Mouse (Mus musculus) urinary bladder, postnatal 25 days (tissue): ENCODE measurements at regions not wholly inside any gene's neighbourhood (a gene's known extent, or its start where the extent isn't known, plus 50 kb on each side); places are given as distances from the start of the nearest gene placed in this dataset.

ENCODE experiments used
- DNase-seq: peaks from one replicate; pipeline ENCODE4 v3.0.0; 2022; ENCODE audit warnings: low spot score

DNA sequence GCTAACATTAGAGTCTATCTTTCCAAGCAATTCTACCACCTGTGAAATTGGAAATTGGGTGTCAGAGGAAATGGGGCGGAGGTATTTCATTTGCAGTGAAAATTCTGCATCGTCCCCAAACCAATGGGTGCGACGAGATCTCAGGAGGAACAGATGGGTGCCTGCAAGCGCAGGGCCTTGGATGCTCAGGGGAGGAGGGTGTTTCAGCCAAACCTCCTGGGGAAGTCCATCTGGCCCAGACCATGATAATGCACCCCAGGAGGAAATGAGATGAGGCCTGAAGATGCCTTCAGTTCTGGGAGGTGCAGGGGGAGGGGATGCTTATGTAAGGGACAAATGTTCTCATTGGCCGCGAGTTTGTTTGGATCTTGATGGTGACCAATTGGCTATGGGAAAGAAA, 205.9 kb upstream of the Dynlrb2 start:
- DNase-seq, result no peak

DNA sequence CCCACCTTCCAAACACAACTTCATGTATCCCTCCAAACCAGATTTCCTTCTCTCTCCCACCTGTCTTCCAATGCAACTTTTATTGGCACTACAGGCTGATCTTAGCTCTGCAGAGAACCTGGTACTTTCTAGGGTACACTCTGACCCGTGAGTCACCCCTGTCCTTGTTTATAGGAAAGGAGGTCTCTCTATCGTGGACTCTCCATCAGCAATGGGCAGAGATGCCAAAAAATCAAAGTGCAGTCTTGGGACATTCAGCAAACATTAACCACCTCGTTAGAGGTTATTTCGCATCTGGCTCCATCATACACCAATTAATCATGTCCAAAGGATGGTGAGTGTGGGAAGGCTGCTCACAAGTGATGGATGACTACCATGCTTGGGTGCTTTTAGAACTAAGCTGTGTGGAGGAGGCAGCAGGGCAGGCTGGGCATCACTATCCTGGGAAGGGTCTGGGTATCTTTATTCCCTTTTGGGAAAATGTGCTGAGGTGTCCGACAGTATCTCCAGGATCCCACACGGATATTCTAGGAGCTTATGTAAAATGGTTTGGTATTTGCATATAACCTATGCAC, 214.0 kb upstream of the Dynlrb2 start:
- no peak for DNase-seq

DNA sequence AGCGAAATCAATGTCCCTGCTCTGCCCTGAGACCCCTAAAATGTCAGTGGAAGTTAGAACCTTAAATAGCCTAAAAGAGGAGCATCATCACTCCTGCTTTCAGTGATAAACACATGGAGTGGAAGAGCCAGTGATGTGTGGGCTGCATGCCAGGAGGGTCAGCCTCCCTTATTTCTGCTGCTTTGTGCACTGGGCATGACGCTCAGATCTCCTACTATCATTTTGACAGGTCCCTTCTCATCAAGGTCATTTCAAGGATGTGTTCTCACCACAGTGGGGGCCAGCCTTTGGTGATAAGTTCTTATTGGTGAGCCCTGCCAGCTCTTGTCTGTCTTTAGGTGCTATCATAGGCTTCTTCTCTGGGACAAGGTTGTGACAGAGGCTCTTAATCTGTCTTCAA, 215.5 kb upstream of the Dynlrb2 start:
- DNase-seq, result no peak

DNA sequence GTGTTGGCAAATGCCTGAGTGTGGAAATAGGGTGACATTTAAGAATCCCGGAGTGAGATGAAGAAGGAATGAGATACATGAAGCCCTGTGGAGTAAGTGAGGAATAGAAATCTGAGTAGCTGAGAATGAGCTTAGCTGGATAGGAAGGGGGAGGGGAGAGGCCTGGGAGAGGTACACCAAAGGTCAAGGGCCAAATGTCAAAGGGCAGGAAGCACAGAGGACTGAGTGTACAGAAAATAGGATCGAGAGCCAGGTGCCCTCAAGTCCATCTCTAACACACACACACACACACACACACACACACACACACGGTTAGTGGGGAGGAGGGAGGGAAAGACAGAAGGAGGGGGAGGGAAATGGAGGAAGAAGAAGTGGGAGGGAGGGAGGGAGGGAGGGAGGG, 220.8 kb upstream of the Dynlrb2 start:
- DNase-seq, result no peak

DNA sequence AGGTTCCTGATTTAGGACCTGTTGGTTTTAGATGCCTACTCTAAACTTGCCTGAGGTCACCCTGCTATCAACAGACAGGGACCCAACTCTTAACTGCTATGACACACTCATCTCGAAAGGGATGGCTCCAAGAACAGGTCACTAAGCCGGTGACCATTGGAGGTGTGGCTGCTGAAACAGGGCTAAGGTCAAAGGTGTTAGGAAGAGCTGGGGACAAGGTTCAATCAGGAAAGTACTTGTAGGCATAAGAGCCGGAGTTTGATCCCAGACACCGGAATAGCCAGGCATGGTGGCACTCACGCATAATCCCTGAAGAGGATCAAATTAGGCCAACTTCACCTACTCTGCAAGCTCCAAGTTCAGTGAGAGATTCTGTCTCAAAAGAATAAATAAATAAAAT, 222.4 kb upstream of the Dynlrb2 start:
- no peak for DNase-seq

DNA sequence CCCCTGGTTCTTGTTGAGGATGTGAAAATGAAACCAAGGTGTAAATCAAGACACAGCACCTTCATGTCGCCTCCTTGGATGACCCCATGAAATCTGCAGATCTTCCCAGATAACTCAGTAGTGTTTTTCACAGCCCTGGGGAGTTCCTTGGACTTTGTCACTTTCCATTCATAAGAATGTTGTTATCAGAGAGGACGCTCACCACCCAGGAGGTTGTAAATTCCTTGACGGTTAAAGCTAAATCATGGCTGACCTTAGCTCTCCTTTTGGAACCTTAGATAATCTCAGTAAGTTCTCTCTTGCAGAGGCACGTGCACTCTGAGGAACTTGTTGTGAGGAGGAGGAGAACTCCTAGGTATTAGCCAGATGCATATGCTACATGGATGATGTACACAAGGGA, 229.8 kb upstream of the Dynlrb2 start:
- DNase-seq, result no peak

DNA sequence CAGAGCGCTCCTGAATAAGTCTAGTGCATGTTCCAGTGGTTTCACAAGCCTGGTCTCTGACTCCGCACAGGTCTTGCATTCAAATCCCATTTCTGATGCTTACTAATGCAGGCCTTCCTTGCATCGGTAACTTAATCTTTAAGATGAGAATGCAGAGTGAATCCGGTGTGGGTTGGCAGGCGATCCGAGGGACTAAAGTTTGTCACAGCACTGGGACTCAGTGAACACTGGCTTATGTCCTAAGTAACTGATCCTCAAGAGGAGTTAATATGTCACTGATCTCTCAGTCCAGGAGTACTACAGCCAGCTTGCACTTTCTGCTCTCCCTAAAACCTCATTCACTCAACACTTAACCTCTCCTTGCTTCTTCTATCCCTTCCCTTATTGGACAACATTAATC, 233.5 kb upstream of the Dynlrb2 start:
- no peak for DNase-seq

DNA sequence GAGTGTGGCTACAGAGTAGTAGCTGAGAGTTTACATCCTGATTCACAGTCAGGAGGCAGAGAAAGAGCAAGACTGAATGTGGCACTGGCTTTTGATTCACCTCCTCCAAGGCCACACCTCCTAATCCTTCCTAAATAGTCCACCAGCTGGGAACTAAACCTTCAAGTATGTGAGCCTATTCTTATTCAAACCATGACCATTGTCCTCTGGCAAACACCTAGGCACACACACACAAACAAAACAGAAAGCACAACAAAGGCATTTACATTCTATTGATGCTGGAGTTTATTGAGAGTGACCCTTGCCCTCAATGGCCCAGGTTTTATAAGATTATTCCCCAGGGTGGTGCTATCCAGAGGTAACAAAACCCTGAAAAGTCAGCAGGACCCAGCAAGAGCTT, 235.4 kb upstream of the Dynlrb2 start:
- no peak for DNase-seq

DNA sequence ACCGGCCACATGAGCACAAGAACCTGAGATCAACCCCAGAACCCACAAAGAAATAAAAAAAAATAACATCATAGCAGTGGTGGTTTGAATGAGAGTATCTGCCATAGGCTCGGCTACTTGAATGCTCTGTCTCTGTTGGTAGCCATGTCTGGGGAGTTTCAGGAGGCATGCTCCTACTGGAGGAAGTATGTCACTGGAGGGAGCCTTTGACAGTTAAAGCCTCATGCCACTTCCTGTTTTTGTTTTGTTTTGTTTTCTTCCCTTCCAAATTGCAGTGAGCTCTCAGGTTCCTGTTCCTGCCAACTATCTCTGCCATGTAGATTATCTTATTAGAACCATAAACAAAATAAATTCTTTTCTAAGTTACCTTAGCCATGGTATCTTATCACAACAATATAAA, 236.1 kb upstream of the Dynlrb2 start:
- DNase-seq, result no peak

DNA sequence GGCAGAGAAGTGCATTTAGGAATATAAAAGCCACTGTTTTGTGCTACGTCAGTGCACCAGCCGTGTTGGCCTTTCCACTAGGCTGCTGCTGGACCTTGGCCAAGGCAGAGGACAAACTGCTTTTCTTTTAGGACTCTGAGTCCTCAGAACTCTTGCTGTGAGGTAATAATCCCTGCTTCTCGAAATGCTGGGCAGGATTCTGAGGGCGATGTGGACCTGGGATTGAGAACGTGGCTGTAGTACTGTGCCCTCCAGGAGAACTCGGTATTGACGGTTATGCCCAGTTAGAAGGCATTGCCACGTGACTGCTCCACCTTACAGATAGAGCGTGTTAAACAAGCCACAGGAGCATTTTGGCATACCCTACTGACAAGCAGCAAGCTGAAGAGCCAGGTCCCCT, 236.6 kb upstream of the Dynlrb2 start:
- DNase-seq, result no peak

DNA sequence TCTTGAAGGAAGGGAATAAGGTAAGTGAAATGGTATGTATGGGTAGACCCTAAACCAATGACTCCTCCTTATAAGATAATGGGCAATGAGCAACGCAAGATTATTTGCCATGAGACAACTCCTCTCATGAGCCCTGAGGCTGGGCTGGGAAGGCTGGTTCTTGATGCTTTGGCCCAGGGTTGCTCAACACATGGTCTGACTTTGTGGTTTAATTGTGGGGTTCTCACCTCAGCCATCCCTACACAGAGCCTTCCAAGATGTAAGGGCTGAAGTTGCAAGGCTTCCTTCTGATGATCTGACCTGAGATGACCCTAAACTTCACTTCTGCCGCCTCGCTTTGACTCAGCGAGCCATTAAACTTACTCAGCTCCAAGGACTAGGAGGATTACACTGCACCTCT, 237.8 kb upstream of the Dynlrb2 start:
- no peak for DNase-seq

DNA sequence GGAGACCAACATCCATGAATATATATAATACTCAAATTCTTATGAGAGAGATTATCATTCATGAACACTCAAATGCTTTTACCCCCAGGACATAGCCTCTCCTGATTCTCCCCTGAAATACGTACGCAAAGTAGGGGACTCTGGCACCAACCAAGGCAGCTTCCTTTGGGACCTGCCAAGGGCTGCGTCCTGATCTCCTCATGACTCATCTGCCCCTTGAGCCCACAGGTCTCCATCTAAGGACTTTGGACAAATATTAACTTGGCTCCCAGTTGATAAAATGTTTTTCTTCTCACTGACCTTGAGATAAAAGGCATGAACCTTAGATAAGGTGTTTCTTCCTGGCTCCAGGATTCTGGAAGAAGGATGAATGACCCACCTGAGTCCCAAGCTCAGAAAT, 239.2 kb upstream of the Dynlrb2 start:
- DNase-seq, result no peak

DNA sequence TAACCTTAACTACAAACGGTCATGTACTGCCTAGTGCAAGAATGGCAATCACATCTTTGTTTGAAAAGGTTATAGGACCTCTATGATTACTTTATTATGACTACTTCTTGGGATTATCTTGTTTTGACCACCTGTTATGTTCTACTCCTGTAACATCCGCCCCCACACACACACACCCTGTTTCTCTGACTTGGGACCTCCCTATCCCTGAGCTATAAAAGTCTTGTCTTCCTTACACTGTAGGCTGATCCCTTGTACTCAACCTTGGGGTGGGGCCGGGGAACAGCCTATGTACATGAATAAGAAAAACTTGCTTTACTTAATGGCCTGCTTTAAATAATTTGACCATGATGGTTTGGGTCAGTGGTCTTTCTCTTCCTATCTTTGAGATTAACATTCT, 240.7 kb upstream of the Dynlrb2 start:
- DNase-seq, result no peak

DNA sequence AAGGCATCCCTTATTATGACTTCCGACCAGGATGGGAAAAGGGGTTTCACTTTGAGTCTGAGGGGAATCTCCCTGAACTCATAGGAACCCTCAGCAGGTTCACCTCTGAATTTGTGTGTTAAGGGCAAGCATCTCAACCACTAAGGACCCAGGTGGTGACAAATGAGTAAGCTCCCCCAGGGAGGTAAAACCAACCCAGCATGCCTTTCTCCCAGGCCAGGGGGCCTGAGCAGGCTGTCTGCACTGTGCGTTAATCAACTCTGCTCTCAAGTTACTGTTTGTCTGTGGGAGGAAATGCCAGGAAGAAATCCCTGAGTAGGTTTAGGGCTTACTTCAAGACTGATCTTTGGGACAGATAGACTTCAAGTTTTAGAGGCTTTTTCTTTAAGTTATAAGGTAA, 243.5 kb upstream of the Dynlrb2 start:
- no peak for DNase-seq

DNA sequence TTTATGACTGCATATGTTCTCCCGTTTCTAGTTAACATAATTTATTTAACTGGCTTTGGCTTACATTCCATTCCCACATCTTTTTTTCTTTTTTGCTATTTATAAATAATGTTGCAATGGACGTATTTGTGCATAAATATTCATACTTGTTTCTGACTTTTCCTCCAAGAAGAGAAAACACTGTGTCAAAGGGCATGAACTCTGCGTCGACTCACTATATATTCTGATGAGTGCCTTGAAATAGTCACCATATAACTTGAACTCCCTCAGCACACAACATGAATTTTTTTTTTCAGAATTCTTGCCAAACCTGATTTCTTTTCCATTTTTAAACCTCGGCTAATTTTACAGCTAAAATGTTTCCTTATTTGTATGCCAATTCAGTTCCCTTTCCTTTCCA, 249.4 kb upstream of the Dynlrb2 start:
- no peak for DNase-seq

DNA sequence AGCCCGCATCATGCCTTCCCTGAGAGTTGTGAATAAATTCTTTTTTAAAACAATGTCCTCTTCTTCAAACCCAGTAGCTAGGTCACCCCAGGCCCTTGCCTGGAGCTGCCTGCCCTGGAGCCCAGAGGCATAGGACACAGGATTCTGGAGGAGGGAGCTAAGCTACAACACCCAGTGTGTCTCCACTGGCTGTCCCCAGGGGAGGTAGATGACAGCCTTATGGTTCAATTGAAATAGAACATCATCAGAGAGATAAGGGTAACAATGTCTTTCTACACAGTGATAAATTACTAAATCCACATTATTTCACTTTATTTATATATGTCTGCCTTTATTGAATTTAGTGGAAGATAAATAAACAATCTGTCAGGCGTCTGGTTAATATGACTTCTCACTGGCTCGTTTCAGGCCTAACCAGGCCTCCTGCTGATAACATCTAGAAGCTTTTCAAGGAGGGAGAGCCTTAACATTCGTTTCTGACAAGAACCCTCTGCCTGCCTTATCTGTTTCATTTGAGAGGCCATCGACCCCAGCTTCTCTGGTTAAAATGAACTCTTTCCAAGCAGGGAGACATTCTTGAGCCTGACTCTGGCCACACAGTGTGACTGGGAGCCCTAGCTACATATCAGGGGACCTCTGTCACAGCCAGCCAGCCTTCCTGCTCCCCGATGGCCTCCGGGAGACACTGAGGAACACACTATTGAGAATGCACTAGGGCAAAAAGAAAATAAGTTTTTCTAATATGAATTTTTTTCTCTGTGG, 252.1 kb upstream of the Dynlrb2 start:
- DNase-seq, result no peak

DNA sequence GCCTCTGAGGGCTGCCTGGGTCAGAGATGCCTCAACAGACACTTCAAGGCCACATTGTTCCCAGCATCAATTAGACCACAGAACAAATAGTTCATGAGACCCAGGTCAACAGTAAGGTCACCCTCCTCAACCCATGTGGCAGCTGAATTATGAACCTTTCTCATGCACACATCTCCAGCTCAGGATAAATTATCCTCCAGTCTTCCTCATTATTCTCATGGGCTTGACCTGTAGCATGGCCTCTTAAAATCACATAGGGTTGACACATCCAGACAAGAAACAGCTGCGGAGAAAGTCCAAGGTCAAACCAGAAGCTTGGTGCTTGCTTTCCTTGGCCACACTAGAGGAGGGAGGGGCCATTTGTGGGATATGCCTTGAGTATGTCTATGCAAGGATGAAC, 256.4 kb upstream of the Dynlrb2 start:
- no peak for DNase-seq

DNA sequence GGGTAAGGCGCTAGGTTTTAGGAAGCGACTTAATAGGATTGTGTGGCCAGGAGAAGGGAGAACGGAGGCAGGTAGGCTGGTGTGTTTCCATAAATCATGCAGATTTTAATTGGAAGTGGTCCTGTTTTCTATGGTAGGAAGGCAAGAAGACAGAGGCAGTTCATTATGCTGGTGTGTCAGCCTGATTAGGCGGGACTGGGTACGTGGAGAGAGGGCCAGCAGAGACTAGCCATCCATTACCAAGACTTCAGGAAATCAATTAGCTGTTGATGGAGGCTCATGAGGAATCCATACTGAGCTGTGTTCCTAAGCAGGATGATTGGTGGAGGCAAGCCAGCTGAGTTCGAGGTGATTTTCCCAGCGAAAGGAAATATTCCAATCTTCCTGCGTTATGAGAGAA, 261.3 kb upstream of the Dynlrb2 start:
- DNase-seq, result no peak

DNA sequence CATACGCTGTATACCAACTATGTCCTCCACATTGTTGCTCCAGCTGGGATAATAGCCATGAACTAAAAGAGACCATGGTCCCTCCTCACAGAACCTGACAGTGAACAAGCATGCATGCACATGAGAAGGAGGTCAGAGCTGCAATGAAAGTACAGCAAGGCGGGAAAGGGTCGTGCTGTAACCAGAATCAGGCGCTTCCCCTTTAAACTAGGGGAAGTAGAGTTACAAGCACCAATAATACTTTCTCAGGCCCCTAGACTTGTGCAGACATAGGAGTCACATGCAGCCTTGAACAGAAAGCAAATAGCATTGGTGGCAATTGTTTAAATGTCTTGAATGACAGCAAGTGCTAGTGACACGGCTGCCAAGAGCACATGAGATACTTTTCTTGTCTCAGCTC, 261.8 kb upstream of the Dynlrb2 start:
- no peak for DNase-seq

DNA sequence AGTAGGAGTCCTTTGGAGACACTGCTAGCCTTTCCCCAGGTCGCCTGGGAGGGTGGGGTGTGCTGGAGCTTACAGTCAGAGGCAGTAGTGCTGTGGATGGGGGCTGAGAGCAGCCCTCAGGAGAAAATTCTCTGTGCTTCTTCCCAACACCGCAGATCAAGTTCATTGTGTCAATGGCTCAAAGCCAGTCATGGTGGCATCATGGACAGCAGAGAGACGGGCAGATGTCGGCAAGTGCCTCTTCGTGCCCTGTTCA, 262.9 kb upstream of the Dynlrb2 start:
- no peak for DNase-seq

DNA sequence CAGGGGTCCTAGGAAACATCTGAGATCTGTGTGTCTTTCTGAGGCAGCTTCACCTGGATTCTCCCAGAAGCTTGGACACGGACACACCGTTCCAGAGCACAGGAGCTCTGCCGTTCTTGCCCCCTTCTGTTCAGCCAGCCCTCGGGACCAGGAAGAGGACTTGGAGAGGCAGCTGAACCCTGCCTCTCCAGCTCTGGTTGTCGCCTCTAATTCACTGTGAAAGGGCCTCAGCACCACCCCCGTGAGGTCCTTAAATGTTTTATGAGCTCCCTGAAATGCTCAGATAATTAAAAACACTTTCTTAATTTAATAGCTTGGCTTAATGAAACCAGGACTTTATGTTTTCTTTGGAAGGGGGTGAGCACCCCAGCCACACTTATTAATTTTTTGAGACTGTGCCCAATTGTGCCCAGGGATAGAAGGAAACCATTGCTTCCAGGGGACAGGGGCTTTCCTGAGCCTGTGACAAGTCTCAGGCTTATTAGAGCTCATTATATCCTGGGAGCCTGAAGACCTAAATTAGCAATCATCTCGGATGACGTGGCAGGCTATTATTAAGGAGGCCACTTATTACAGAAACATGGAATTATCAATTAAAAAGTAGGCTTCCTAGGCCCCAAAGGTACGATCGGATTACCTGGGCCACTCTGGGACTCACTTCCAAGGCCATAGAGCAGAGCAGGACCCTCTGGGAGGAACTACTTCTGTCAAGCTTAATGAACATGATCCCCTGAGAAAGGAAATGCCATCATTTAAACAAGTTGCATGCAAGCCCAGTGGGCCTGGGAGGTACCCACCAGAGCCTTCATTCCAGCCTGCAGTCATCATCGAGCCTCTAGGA, 263.4 kb upstream of the Dynlrb2 start:
- no peak for DNase-seq

DNA sequence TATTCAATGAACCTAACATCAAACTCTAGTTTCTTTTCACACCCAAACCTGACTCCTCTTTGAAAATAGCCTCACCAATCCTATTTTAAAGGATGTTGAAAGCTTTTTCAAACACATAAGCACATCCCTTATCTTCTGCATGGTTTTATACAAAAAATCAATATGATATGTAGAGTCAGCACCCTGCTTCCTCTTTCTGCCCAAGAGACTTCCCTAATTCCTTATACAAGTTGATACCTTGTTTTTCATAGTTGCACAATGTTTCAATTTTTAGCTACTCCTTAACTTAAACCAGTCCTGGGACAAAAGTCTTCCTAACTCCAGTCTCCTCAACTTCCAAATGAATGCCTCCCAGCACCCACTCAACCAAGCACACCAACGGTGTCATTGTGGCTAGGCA, 266.1 kb upstream of the Dynlrb2 start:
- no peak for DNase-seq

DNA sequence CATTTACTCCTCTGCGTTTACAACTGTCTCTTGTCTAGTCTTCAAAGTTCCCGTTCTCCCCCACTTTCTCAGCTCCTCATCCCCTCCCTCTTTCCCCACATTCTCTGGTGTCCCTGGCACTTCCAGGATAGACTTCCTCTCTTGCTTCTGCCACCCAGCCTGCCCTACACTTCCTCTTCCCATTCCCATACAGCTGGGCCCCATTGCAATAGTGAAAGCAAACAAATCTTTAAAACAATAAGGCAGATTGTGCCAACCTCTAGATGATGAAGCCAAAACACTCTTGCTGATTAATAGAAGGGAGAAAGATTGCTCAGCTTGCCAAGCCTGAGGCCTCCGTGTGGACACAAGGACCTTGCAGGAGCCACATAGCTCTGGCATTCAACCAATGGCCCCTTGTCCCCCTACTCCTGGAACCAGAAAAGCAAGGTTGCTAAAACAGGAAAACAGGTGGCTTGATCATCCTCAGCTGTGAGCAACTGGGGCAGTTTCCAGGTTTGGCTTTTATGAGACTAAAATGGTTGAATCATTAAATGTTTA, 267.1 kb upstream of the Dynlrb2 start:
- DNase-seq, result no peak
